Mouse (Mus musculus) CH12.LX (cell line): Measurements from ENCODE around the gene Nob1. TPM values are rescaled to one million over a fixed set of nuclear protein-coding genes. Genes with fewer than 3 reads are reported as not detected.

ENCODE experiments used
- DNase-seq: peaks from one replicate; pipeline ENCODE4 v3.0.0-alpha.2; 2013; ENCODE audit errors: extremely low read depth
- H3K27ac ChIP-seq: 2 replicates; pipeline ENCODE4 v1.5.1; 2012; ENCODE audit warnings: low read depth, mild to moderate bottlenecking, control low read depth, moderate library complexity; ENCODE audit not compliant: insufficient read depth
- H3K27me3 ChIP-seq: replicated peaks from 2 replicates; pipeline ENCODE3; 2012; ENCODE audit warnings: inconsistent platforms
- H3K36me3 ChIP-seq, 2 experiments: replicated peaks in 1 of 2; 2 replicates each; pipeline versions ENCODE3 to v1.6.1; 2012; ENCODE audit warnings: inconsistent platforms in 1 of 2, low read length in 1 of 2, mild to moderate bottlenecking in 1 of 2, mixed read lengths in 1 of 2, moderate library complexity in 1 of 2; ENCODE audit not compliant: control insufficient read depth in 1 of 2, insufficient read depth in 1 of 2
- H3K4me1 ChIP-seq, 2 experiments: 2 replicates each; pipeline ENCODE4 v1.6.1; 2012; ENCODE audit warnings: inconsistent platforms in 1 of 2, moderate library complexity in 1 of 2; ENCODE audit not compliant: insufficient read depth in 2 of 2, control insufficient read depth in 1 of 2
- H3K4me2 ChIP-seq: 2 replicates; pipeline ENCODE4 v1.6.1; 2012; ENCODE audit warnings: low read depth, mild to moderate bottlenecking, control low read depth; ENCODE audit not compliant: poor library complexity, insufficient read depth, severe bottlenecking
- H3K4me3 ChIP-seq, 3 experiments: fragments of 150-350 bp in 1 of 3; sonication (generic) in 1 of 3; replicated peaks in 1 of 3; 2 replicates each; pipeline versions ENCODE3 to v1.5.1; 2011 to 2012; ENCODE audit warnings: low read depth in 2 of 3, low read length in 2 of 3, mild to moderate bottlenecking in 2 of 3, moderate library complexity in 2 of 3, control low read depth in 1 of 3, improper control_type of control experiment in 1 of 3, inconsistent platforms in 1 of 3, mixed read lengths in 1 of 3; ENCODE audit not compliant: poor library complexity in 1 of 3
- H3K79me2 ChIP-seq: replicated peaks from 2 replicates; pipeline ENCODE4 v1.6.1; 2012; ENCODE audit warnings: mild to moderate bottlenecking, moderate library complexity; ENCODE audit not compliant: control insufficient read depth, poor library complexity, insufficient read depth, severe bottlenecking; ENCODE audit errors: extremely low read depth
- H3K9ac ChIP-seq: 2 replicates; pipeline ENCODE4 v1.6.1; 2012; ENCODE audit warnings: low read depth, mild to moderate bottlenecking, control low read depth, moderate library complexity; ENCODE audit not compliant: insufficient read depth
- H3K9me3 ChIP-seq: replicated peaks from 2 replicates; pipeline ENCODE3; 2012; ENCODE audit warnings: low read length, inconsistent platforms, mixed read lengths
- BHLHE40 ChIP-seq: IDR thresholded peaks from 2 replicates; pipeline ENCODE4 v1.6.1; 2011; ENCODE audit warnings: mild to moderate bottlenecking, low read depth, low read length, improper control_type of control experiment
- EP300 ChIP-seq: IDR thresholded peaks from 2 replicates; pipeline ENCODE4 v1.6.1; 2011; ENCODE audit warnings: low read length, improper control_type of control experiment
- GABPA ChIP-seq: IDR thresholded peaks from 2 replicates; pipeline ENCODE4 v1.6.1; 2012; ENCODE audit warnings: low read depth, low read length, improper control_type of control experiment, inconsistent platforms; ENCODE audit not compliant: insufficient replicate concordance
- HCFC1 ChIP-seq: IDR thresholded peaks from 2 replicates; pipeline ENCODE4 v1.6.1; 2012; ENCODE audit warnings: low read depth, mild to moderate bottlenecking, inconsistent platforms, low read length, improper control_type of control experiment
- IRF4 ChIP-seq: IDR thresholded peaks from 2 replicates; pipeline ENCODE4 v1.6.1; 2014; ENCODE audit warnings: low read depth, mild to moderate bottlenecking, inconsistent platforms, low read length, improper control_type of control experiment
- JUN ChIP-seq: IDR thresholded peaks from 2 replicates; pipeline ENCODE4 v1.6.1; 2011; ENCODE audit warnings: low read depth, mild to moderate bottlenecking, low read length, improper control_type of control experiment, moderate library complexity; ENCODE audit not compliant: insufficient read depth
- KAT2A ChIP-seq: IDR thresholded peaks from 2 replicates; pipeline ENCODE4 v1.6.1; 2012; ENCODE audit warnings: low read length, improper control_type of control experiment, inconsistent platforms; ENCODE audit not compliant: insufficient replicate concordance
- MAFK ChIP-seq: IDR thresholded peaks from 2 replicates; pipeline ENCODE4 v1.6.1; 2011; ENCODE audit warnings: low read length, improper control_type of control experiment; ENCODE audit not compliant: insufficient replicate concordance
- MEF2A ChIP-seq: IDR thresholded peaks from 2 replicates; pipeline ENCODE4 v1.6.1; 2014; ENCODE audit warnings: low read depth, mild to moderate bottlenecking, inconsistent platforms, low read length, improper control_type of control experiment, borderline replicate concordance
- MXI1 ChIP-seq: IDR thresholded peaks from 2 replicates; pipeline ENCODE4 v1.6.1; 2011; ENCODE audit warnings: mild to moderate bottlenecking, low read depth, low read length, improper control_type of control experiment
- NELFE ChIP-seq: IDR thresholded peaks from 2 replicates; pipeline ENCODE4 v1.6.1; 2011; ENCODE audit warnings: low read depth, low read length, improper control_type of control experiment
- SIN3A ChIP-seq: IDR thresholded peaks from 2 replicates; pipeline ENCODE4 v1.6.1; 2012; ENCODE audit warnings: low read length, improper control_type of control experiment, inconsistent platforms
- TCF12 ChIP-seq: IDR thresholded peaks from 2 replicates; pipeline ENCODE4 v1.6.1; 2014; ENCODE audit warnings: low read depth, mild to moderate bottlenecking, inconsistent platforms, low read length, improper control_type of control experiment
- UBTF ChIP-seq: IDR thresholded peaks from 2 replicates; pipeline ENCODE4 v1.6.1; 2012; ENCODE audit warnings: low read depth, mild to moderate bottlenecking, inconsistent platforms, low read length, improper control_type of control experiment, moderate library complexity
- USF1 ChIP-seq: IDR thresholded peaks from 2 replicates; pipeline ENCODE4 v1.6.1; 2014; ENCODE audit warnings: low read depth, mild to moderate bottlenecking, inconsistent platforms, low read length, improper control_type of control experiment
- ZKSCAN1 ChIP-seq: IDR thresholded peaks from 2 replicates; pipeline ENCODE4 v1.6.1; 2012; ENCODE audit warnings: low read depth, inconsistent platforms, low read length, improper control_type of control experiment, borderline replicate concordance
- ZMIZ1 ChIP-seq: IDR thresholded peaks from 2 replicates; pipeline ENCODE4 v1.6.1; 2012; ENCODE audit warnings: low read depth, mild to moderate bottlenecking, inconsistent platforms, low read length, improper control_type of control experiment
- ZNF384 ChIP-seq: IDR thresholded peaks from 2 replicates; pipeline ENCODE4 v1.6.1; 2012; ENCODE audit warnings: low read depth, low read length, improper control_type of control experiment, inconsistent platforms
- dilution Hi-C: fragments of 300-500 bp; cut with MboI; formaldehyde crosslinking; loops from 2 replicates; pipeline ENCODE4 v1.14.3; 2020; ENCODE audit warnings: low sequenced_read_pairs; ENCODE audit not compliant: extremely low pct_unique_long_range_greater_than_20kb, extremely low pct_ligation_motif_present
- in situ Hi-C: fragments of 300-500 bp; cut with MboI; formaldehyde crosslinking; loops from 3 replicates; pipeline ENCODE4 v1.14.3; 2019; ENCODE audit warnings: low sequenced_read_pairs, low pct_ligation_motif_present, low pct_unique_long_range_greater_than_20kb, mixed read lengths
- polyA plus RNA-seq: library from polyadenylated mRNA; unstranded; fragments of >175 nt; gene quantifications from 2 replicates; pipeline ENCODE4 v1.2.1, GENCODE M21; 2012; ENCODE audit warnings: low read depth; ENCODE audit not compliant: insufficient read length
- total RNA-seq, 2 experiments: library from RNA; depleted of rRNA; stranded (reverse); fragments of 300-350 nt in 1 of 2; fragments of >200 nt in 1 of 2; gene quantifications; 2 replicates each; pipeline ENCODE4 v1.2.3; 2012 to 2014

Nob1 gene
- total and polyA plus RNA-seq, 3 experiments = 21.4 to 109 (median 73.1) TPM

DNA sequence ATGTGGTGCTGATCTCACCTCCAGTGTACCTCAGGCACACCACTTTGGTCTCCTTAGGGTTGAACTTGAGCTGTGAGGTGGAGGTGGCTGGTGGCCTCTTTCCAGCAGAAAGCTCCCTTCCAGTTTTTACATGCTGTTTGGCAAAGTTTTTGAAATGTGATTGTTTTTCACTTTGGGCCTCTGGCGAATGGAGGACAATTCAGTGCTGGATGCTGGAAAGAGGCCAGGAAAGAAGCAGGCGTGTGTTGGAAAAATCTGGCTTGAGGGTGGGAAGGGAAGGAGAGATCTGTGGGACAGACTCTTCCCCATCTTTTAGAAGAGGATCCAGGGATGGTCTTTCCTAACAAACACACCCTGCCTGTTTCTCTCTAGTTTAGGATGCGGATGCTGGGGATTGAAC lies 19.8 kb upstream of the Nob1 start:
- H3K4me1 ChIP-seq = peaks cover 9 to 30% of the 10 kb centered on the region in 2 experiments
- H3K36me3 ChIP-seq = peaks cover 0 to 32% of the 10 kb centered on the region in 2 experiments

DNA sequence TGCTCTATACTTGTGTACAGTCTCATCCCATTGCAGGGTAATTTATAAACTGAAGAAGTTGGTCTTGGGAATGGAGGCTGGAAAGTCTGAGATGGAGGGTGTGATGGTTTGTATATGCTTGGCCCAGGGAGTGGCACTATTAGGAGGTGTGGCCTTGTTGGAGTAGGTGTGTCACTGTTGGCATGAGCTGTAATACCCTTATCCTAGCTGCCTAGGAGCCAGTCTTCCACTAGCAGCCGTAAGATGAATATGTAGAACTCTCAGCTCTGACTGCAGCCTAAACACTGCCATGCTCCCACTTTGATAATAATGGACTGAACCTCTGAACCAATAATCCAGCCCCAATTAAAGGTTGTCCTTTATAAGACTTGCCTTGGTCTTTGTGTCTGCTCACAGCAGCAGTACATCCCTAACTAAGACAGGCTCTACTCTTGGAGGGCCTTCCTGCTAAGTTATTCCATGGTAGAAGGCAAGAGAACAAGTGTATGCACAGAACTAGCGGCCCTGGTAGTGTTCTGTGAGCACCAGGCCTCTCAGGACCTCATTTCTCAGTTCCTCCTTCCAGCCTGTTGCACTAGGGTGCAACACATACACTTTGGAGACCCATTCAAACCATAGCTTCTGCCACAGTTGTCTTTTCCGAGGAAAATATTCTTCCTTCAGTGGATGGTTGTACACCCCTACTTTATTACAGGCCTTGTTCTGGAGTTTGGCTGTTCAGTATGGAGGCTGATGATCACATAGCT lies 15.2 kb upstream of the Nob1 start:
- TF ChIP-seq NELFE (no peak), MEF2A (peak; percentile 24; the same call in 1 of the 2 replicates), EP300 (peak; percentile 85), IRF4 (peak; percentile 90), SIN3A (0 out of 2 replicates have a peak, but pooled peaks have one; percentile 35)
- Histone ChIP-seq H3K4me1 (peaks cover 13 to 45% of the 10 kb centered on the region in 2 experiments), H3K9me3 (no peaks in the 10 kb centered on the region), H3K79me2 (no peaks in the 10 kb centered on the region; the same call in 1 of the 2 replicates), H3K4me3 (no peak overlapping the region), H3K9ac (no peak overlapping the region), H3K36me3 (peaks cover 0 to 20% of the 10 kb centered on the region in 2 experiments), H3K27me3 (no peaks in the 10 kb centered on the region), H3K27ac (peak overlapping the region; percentile 40; the same call in 1 of the 2 replicates), H3K4me2 (peak overlapping the region; percentile 50; the same call in 1 of the 2 replicates)
- DNase-seq = no peak
- dilution Hi-C loops = no loop called here
- in situ Hi-C loops = loop anchor here (10.0 kb wide), 1 partner anchor 55 kb away; no protein-coding TSS in a partner anchor

More for the DNA sequence above, 19.8 kb upstream of the Nob1 start:
- H3K4me3 ChIP-seq = no peak overlapping the region
- no peak overlapping the region for H3K4me2 ChIP-seq
- no peak overlapping the region for H3K9ac ChIP-seq
- H3K9me3 ChIP-seq = no peaks in the 10 kb centered on the region
- dilution Hi-C loops = no loop called here
- DNase-seq = no peak
- in situ Hi-C loops = loop anchor here (10.0 kb wide), 1 partner anchor 50 kb away; no protein-coding TSS in a partner anchor
- no peak overlapping the region for H3K27ac ChIP-seq
- TF ChIP-seq MXI1 = no peak
- no peak for TF ChIP-seq ZMIZ1
- no peak for TF ChIP-seq ZNF384
- TF ChIP-seq ZKSCAN1 = no peak
- TF ChIP-seq SIN3A = no peak
- TF ChIP-seq HCFC1 = no peak
- no peak for TF ChIP-seq IRF4
- TF ChIP-seq JUN = no peak
- no peak for TF ChIP-seq TCF12
- no peak for TF ChIP-seq USF1
- no peak for TF ChIP-seq UBTF
- no peak for TF ChIP-seq KAT2A
- no peak for TF ChIP-seq MAFK
- TF ChIP-seq GABPA = no peak
- no peak for TF ChIP-seq BHLHE40
- no peaks in the 10 kb centered on the region for H3K27me3 ChIP-seq
- no peaks in the 10 kb centered on the region for H3K79me2 ChIP-seq
